Mouse (Mus musculus): ENCODE measurements around the gene Sucla2. TPM values are rescaled to one million over a fixed set of nuclear protein-coding genes. Genes with fewer than 3 reads are reported as not detected.
"Not testable (repeated sequence)": the region's sequence is repeated elsewhere in the genome, so short reads cannot be mapped to it uniquely, and the experiment has no call there.

Sucla2 gene
- polyA plus RNA-seq, 1 experiment from 2014 or later = 111 TPM

- H3K36me3 ChIP-seq (replicated peaks) = no peaks in the 10 kb centered on the region
- H3K4me2 ChIP-seq = no peak overlapping the region
- H3K27me3 ChIP-seq (replicated peaks) = no peaks in the 10 kb centered on the region
- no peak overlapping the region for H3K4me3 ChIP-seq
- ATAC-seq (replicated peaks) = no peak
- WGBS = 62% methylated on average over 6 of the region's 6 CpGs
- no peak overlapping the region for H3K9ac ChIP-seq
- no peaks in the 10 kb centered on the region for H3K4me1 ChIP-seq
- H3K9me3 ChIP-seq = no peaks in the 10 kb centered on the region
- no peak overlapping the region for H3K27ac ChIP-seq
These were observed 8.8 kb downstream of the Sucla2 start for GRCm38 (mm10) chr14:73533755-73534465.

- WGBS = 91% methylated on average over 2 of the region's 2 CpGs
- H3K27ac ChIP-seq = no peak overlapping the region
- no peaks in the 10 kb centered on the region for H3K36me3 ChIP-seq (replicated peaks)
- no peak for ATAC-seq (replicated peaks)
- H3K4me3 ChIP-seq = no peak overlapping the region
- H3K4me1 ChIP-seq = no peaks in the 10 kb centered on the region
- no peaks in the 10 kb centered on the region for H3K9me3 ChIP-seq
- H3K27me3 ChIP-seq (replicated peaks) = no peaks in the 10 kb centered on the region
- H3K9ac ChIP-seq = no peak overlapping the region
- H3K4me2 ChIP-seq = no peak overlapping the region
These were observed 10.5 kb downstream of the Sucla2 start for GRCm38 (mm10) chr14:73535641-73536040.

GRCm38 (mm10) chr14:73543781-73544180, 18.7 kb downstream of the Sucla2 start:
- H3K36me3 ChIP-seq (replicated peaks) = no peaks in the 10 kb centered on the region
- no peak overlapping the region for H3K4me2 ChIP-seq
- no peak overlapping the region for H3K4me3 ChIP-seq
- no peak for ATAC-seq (replicated peaks)
- no peak overlapping the region for H3K9ac ChIP-seq
- no peaks in the 10 kb centered on the region for H3K4me1 ChIP-seq
- H3K27me3 ChIP-seq (replicated peaks) = no peaks in the 10 kb centered on the region
- 47% methylated on average over 6 of the region's 6 CpGs for WGBS
- no peaks in the 10 kb centered on the region for H3K9me3 ChIP-seq
- no peak overlapping the region for H3K27ac ChIP-seq

- H3K27ac ChIP-seq = no peak overlapping the region
These were observed 21.9 kb downstream of the Sucla2 start for GRCm38 (mm10) chr14:73547034-73547433.

GRCm38 (mm10) chr14:73548051-73548450, 22.9 kb downstream of the Sucla2 start, which contains the start of gene Nudt15:
TSS of gene Nudt15 (minus strand) at chr14:73548242.
- WGBS = 87% methylated on average over 3 of the region's 3 CpGs
- no peak for ATAC-seq (replicated peaks)
- Histone ChIP-seq H3K27ac (no peak within 1 kb of the TSS), H3K4me2 (no peak within 1 kb of the TSS), H3K9me3 (no peaks in the 10 kb centered on the region), H3K27me3 (replicated peaks) (no peaks in the 10 kb centered on the region), H3K4me1 (peaks cover 6% of the 10 kb centered on the region), H3K4me3 (no peak within 1 kb of the TSS), H3K36me3 (replicated peaks) (no peaks in the 10 kb centered on the region), H3K9ac (no peak within 1 kb of the TSS)

More at GRCm38 (mm10) chr14:73547034-73547433, 21.9 kb downstream of the Sucla2 start:
- no peak overlapping the region for H3K4me3 ChIP-seq
- WGBS = 71% methylated on average over 4 of the region's 4 CpGs
- peaks cover under 1% of the 10 kb centered on the region for H3K4me1 ChIP-seq
- no peak overlapping the region for H3K9ac ChIP-seq
- H3K27me3 ChIP-seq (replicated peaks) = no peaks in the 10 kb centered on the region
- H3K9me3 ChIP-seq = no peaks in the 10 kb centered on the region
- ATAC-seq (replicated peaks) = no peak
- no peaks in the 10 kb centered on the region for H3K36me3 ChIP-seq (replicated peaks)
- H3K4me2 ChIP-seq = no peak overlapping the region

- WGBS = 47% methylated on average over 3 of the region's 3 CpGs
- H3K27me3 ChIP-seq (replicated peaks) = no peaks in the 10 kb centered on the region
- H3K4me2 ChIP-seq = no peak overlapping the region
- no peak for ATAC-seq (replicated peaks)
- no peaks in the 10 kb centered on the region for H3K36me3 ChIP-seq (replicated peaks)
- peaks cover 19% of the 10 kb centered on the region for H3K4me1 ChIP-seq
- H3K9ac ChIP-seq = no peak overlapping the region
- H3K27ac ChIP-seq = no peak overlapping the region
- H3K4me3 ChIP-seq = no peak overlapping the region
- no peaks in the 10 kb centered on the region for H3K9me3 ChIP-seq
These were observed 25.2 kb downstream of the Sucla2 start for GRCm38 (mm10) chr14:73550291-73550690.

GRCm38 (mm10) chr14:73550732-73551131, 25.6 kb downstream of the Sucla2 start:
- no peak overlapping the region for H3K27ac ChIP-seq
- no peak for ATAC-seq (replicated peaks)
- no peak overlapping the region for H3K4me2 ChIP-seq
- no peak overlapping the region for H3K4me3 ChIP-seq
- WGBS = 36% methylated on average over 8 of the region's 8 CpGs
- H3K27me3 ChIP-seq (replicated peaks) = no peaks in the 10 kb centered on the region
- no peaks in the 10 kb centered on the region for H3K36me3 ChIP-seq (replicated peaks)
- H3K9me3 ChIP-seq = no peaks in the 10 kb centered on the region
- no peak overlapping the region for H3K9ac ChIP-seq
- peaks cover 19% of the 10 kb centered on the region for H3K4me1 ChIP-seq

GRCm38 (mm10) chr14:73551164-73551563, 26.0 kb downstream of the Sucla2 start:
- no peaks in the 10 kb centered on the region for H3K9me3 ChIP-seq
- ATAC-seq (replicated peaks) = no peak
- no peak overlapping the region for H3K9ac ChIP-seq
- H3K4me3 ChIP-seq = no peak overlapping the region
- 84% methylated on average over 6 of the region's 6 CpGs for WGBS
- H3K36me3 ChIP-seq (replicated peaks) = no peaks in the 10 kb centered on the region
- no peak overlapping the region for H3K27ac ChIP-seq
- no peaks in the 10 kb centered on the region for H3K27me3 ChIP-seq (replicated peaks)
- peaks cover 19% of the 10 kb centered on the region for H3K4me1 ChIP-seq
- H3K4me2 ChIP-seq = no peak overlapping the region

- Histone ChIP-seq H3K9me3 (no peaks in the 10 kb centered on the region), H3K4me3 (peak overlapping the region; percentile 92), H3K4me1 (peaks cover 19% of the 10 kb centered on the region), H3K9ac (peak overlapping the region; percentile 92), H3K4me2 (peak overlapping the region; percentile 59), H3K27ac (peak overlapping the region; percentile 80), H3K36me3 (replicated peaks) (no peaks in the 10 kb centered on the region), H3K27me3 (replicated peaks) (no peaks in the 10 kb centered on the region)
- ATAC-seq (replicated peaks) = peak; percentile 96
- 4% methylated on average over 61 of the region's 61 CpGs for WGBS
These were observed 27.4 kb downstream of the Sucla2 start for GRCm38 (mm10) chr14:73552341-73553121.

- Histone ChIP-seq H3K4me1 (peaks cover 19% of the 10 kb centered on the region), H3K27ac (peak overlapping the region; percentile 80), H3K9ac (peak overlapping the region; percentile 92), H3K4me2 (peak overlapping the region; percentile 59), H3K4me3 (peak overlapping the region; percentile 92), H3K36me3 (replicated peaks) (no peaks in the 10 kb centered on the region), H3K9me3 (no peaks in the 10 kb centered on the region), H3K27me3 (replicated peaks) (no peaks in the 10 kb centered on the region)
- ATAC-seq (replicated peaks) = peak; percentile 67
- WGBS = under 1% methylated on average over 10 of the region's 10 CpGs
These were observed 28.1 kb downstream of the Sucla2 start for GRCm38 (mm10) chr14:73553122-73553696.

- not testable (repeated sequence) for H3K4me2 ChIP-seq; H3K27me3 ChIP-seq (replicated peaks); H3K4me3 ChIP-seq; H3K4me1 ChIP-seq; H3K9ac ChIP-seq; H3K9me3 ChIP-seq; H3K36me3 ChIP-seq (replicated peaks); H3K27ac ChIP-seq; ATAC-seq (replicated peaks)
- WGBS = 85% methylated on average over 4 of the region's 4 CpGs
These were observed 44.7 kb downstream of the Sucla2 start for GRCm38 (mm10) chr14:73569831-73570230.

- Histone ChIP-seq H3K27ac (no peak overlapping the region), H3K4me1 (no peaks in the 10 kb centered on the region), H3K9ac (no peak overlapping the region), H3K9me3 (no peaks in the 10 kb centered on the region), H3K36me3 (replicated peaks) (peaks cover 10% of the 10 kb centered on the region; the same call in 1 of the 2 replicates), H3K27me3 (replicated peaks) (no peaks in the 10 kb centered on the region), H3K4me3 (no peak overlapping the region), H3K4me2 (no peak overlapping the region)
- WGBS = 89% methylated on average over 4 of the region's 4 CpGs
- no peak for ATAC-seq (replicated peaks)
These were observed 46.0 kb downstream of the Sucla2 start for GRCm38 (mm10) chr14:73571143-73571542.
